Mouse (Mus musculus) G1E (cell line): ENCODE data around the gene Gmpr. TPM values are rescaled to one million over a fixed set of nuclear protein-coding genes. Genes with fewer than 3 reads are reported as not detected.
A peak's percentile ranks its signal among the peaks of the same experiment; 100 is the strongest.
"Not testable (repeated sequence)": the region's sequence is repeated elsewhere in the genome, so short reads cannot be mapped to it uniquely, and the experiment has no call there.

ENCODE experiments used
- ATAC-seq: 2 replicates; pipeline ENCODE4 v1.8.0; 2016; ENCODE audit warnings: mild to moderate bottlenecking; ENCODE audit not compliant: insufficient number of reproducible peaks, poor library complexity, low FRiP score, severe bottlenecking; ENCODE audit errors: extremely low read depth
- DNase-seq: peaks from one replicate; pipeline ENCODE4 v3.0.0; 2012; ENCODE audit warnings: low spot score
- H3K27me3 ChIP-seq: 2 replicates; pipeline ENCODE4 v1.6.1; 2012; ENCODE audit warnings: mild to moderate bottlenecking, low read length, inconsistent platforms; ENCODE audit not compliant: insufficient read depth
- H3K36me3 ChIP-seq: replicated peaks from 2 replicates; pipeline ENCODE3; 2012; ENCODE audit warnings: mild to moderate bottlenecking, inconsistent platforms
- H3K4me1 ChIP-seq: 2 replicates; pipeline ENCODE4 v1.6.1; 2012; ENCODE audit warnings: low read depth, low read length, inconsistent platforms, mixed read lengths; ENCODE audit not compliant: insufficient read depth
- H3K4me3 ChIP-seq: 2 replicates; pipeline ENCODE4 v1.5.1; 2012; ENCODE audit warnings: low read depth, mild to moderate bottlenecking, inconsistent platforms, low read length, moderate library complexity, mixed read lengths
- H3K9me3 ChIP-seq: replicated peaks from 2 replicates; pipeline ENCODE4 v1.6.1; 2012; ENCODE audit warnings: inconsistent platforms
- CTCF ChIP-seq: IDR thresholded peaks from 2 replicates; pipeline ENCODE4 v1.5.1; 2012; ENCODE audit warnings: low read depth, low read length, inconsistent platforms, mixed read lengths
- GATA1 ChIP-seq: IDR thresholded peaks from 2 replicates; pipeline ENCODE4 v1.6.1; 2012; ENCODE audit warnings: borderline replicate concordance, low read length, inconsistent platforms, mixed read lengths
- GATA2 ChIP-seq: IDR thresholded peaks from 2 replicates; pipeline ENCODE4 v1.6.1; 2012; ENCODE audit warnings: low read depth, low read length, inconsistent platforms, borderline replicate concordance
- POLR2AphosphoS5 ChIP-seq: IDR thresholded peaks from 2 replicates; pipeline ENCODE4 v1.6.1; 2012; ENCODE audit warnings: low read depth, low read length, inconsistent platforms; ENCODE audit not compliant: insufficient replicate concordance
- TAL1 ChIP-seq: conservative IDR thresholded peaks from 2 replicates; pipeline ENCODE4 v1.6.1; 2012; ENCODE audit warnings: low read depth, low read length, inconsistent platforms, mixed read lengths
- polyA plus RNA-seq: library from polyadenylated mRNA; stranded (reverse); fragments of >175 nt; gene quantifications from 2 replicates; pipeline ENCODE4 v1.2.3, GENCODE M21; 2012
- total RNA-seq, 2 experiments: library from RNA; stranded (forward) in 1 of 2; stranded (reverse) in 1 of 2; fragments of 200-1000 nt in 1 of 2; fragments of >200 nt in 1 of 2; fragmentation: Nextera tagmentation in 1 of 2; gene quantifications; 2 replicates each; pipeline ENCODE4 v1.2.3; 2014 to 2017

The Gmpr gene
- total and polyA plus RNA-seq, 3 experiments, result 85.9 to 372 (median 309) TPM

DNA sequence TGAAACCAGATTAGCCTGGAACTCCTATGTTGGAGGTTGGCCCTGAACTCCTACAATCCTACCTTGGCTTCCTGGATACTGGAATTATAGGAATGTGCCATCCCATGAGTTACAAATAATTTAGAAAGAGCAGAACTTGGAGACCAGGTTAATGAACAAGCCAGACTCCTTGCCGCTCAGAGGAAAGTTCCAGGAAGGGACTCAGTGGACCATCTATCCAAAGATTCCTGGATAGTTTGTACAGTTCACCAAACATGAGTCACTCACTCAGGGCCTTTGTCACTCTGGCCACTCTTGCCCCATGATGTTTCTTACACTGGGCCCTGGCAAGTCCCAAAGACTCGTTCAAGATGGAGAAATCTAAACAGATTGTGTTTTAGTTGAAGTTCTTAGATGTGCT lies 24.0 kb upstream of the Gmpr start:
- Histone ChIP-seq H3K27me3 (no peaks in the 10 kb centered on the region), H3K36me3 (no peaks in the 10 kb centered on the region), H3K4me3 (no peak overlapping the region), H3K4me1 (peaks cover under 1% of the 10 kb centered on the region; the same call in 1 of the 2 replicates), H3K9me3 (peaks cover 11% of the 10 kb centered on the region)
- ATAC-seq, result no peak
- TF ChIP-seq GATA1 (no peak), CTCF (no peak), POLR2AphosphoS5 (no peak), GATA2 (no peak), TAL1 (no peak)
- DNase-seq, result no peak

- H3K27me3 ChIP-seq, ATAC-seq, H3K36me3 ChIP-seq, DNase-seq, H3K4me1 ChIP-seq, H3K4me3 ChIP-seq, H3K9me3 ChIP-seq: not testable (repeated sequence)
Observed at GRCm38 (mm10) chr13:45483949-45484348, 23.3 kb upstream of the Gmpr start.

DNA sequence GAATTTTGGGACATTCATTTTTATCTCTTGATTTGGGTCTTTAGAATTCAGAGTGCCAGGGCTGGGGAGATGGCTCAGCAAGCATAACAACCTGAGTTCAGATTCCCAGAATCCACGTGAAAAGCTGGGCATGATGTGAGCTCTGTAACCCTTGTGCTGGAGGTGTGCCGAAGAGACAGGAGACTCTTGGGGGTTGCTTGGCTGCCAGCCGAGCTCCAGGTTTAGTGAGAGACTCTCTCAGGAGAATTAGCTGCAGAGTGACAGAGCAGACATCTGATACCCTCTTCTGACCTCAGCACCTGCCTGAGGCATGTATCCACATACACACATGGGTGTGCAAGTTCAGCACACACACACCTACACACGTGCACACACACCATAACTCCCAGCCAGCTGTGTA lies 21.6 kb upstream of the Gmpr start:
- H3K9me3 ChIP-seq, result peaks cover 9% of the 10 kb centered on the region
- no peak for ATAC-seq
- no peaks in the 10 kb centered on the region for H3K27me3 ChIP-seq
- H3K4me3 ChIP-seq, result no peak overlapping the region
- no peak for TF ChIP-seq POLR2AphosphoS5
- DNase-seq, result no peak
- peaks cover 3% of the 10 kb centered on the region; the same call in 1 of the 2 replicates for H3K4me1 ChIP-seq
- no peaks in the 10 kb centered on the region for H3K36me3 ChIP-seq

DNA sequence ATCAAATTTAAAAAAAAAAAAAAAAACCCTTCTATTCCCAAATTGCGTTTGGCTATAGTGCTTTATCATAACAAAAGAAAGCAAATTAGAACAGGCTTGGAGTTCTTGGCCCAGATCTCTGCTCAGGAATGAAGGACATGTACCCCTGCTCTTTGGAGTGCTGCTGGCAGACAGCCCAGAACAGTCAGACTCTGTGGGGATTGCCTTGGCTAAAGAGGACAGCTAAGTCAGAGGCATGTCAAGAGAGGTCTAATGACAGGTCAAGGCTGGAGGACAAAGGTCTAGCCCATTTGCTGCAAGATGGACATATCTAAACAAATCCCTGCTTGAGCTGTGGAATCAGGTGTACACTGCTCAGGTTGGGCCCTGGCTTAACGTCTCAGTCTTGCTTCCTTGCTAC lies 20.6 kb upstream of the Gmpr start:
- Histone ChIP-seq H3K36me3 (no peaks in the 10 kb centered on the region), H3K9me3 (peaks cover 9% of the 10 kb centered on the region), H3K27me3 (no peaks in the 10 kb centered on the region), H3K4me3 (no peak overlapping the region), H3K4me1 (peaks cover 3% of the 10 kb centered on the region; the same call in 1 of the 2 replicates)
- ATAC-seq (no peak), DNase-seq (no peak)
- TF ChIP-seq GATA1 (no peak), CTCF (no peak), POLR2AphosphoS5 (no peak), TAL1 (no peak), GATA2 (no peak)

DNA sequence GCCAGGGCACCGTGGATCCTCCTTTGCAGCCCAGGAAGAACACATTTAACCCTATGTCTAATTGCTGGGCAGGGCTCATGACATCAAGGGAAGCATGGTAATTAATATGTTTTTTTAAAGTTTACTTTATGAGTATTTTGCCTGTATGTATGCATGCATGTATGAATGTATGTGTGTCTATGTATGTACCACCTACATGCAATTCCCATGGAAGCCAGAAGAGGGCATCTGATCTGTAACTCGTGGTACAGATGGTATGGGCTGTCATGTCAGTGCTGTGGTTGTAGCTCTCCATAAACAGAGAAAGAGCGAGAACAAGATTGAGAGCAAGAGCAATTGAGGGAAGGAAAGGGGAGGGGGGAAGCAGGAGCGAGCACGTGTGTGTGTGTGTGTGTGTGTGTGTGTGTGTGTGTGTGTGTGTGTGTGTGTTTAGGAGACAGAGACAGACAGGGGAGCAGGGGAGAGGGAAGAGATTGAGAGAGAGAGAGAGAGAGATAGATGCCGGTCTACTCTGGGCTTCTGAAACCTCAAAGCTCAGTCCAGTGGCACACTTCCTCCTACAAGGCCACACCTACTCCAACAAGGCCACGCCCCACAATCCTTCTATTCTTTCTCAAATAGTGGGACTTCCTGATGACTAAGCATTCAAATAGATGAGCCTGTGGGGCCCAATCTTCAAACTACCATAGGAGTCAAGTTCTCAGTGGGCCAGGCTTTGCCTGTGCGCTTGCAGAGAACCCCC lies 15.1 kb upstream of the Gmpr start:
- Histone ChIP-seq H3K4me1 (peaks cover 25% of the 10 kb centered on the region), H3K9me3 (no peaks in the 10 kb centered on the region), H3K36me3 (no peaks in the 10 kb centered on the region), H3K27me3 (no peaks in the 10 kb centered on the region), H3K4me3 (no peak overlapping the region; the same call in 1 of the 2 replicates)
- DNase-seq, result no peak
- TF ChIP-seq CTCF, result 0 out of 2 replicates have a peak, but pooled peaks have one; percentile 5
- TF ChIP-seq GATA1, result no peak
- peak; percentile 40 for ATAC-seq

DNA sequence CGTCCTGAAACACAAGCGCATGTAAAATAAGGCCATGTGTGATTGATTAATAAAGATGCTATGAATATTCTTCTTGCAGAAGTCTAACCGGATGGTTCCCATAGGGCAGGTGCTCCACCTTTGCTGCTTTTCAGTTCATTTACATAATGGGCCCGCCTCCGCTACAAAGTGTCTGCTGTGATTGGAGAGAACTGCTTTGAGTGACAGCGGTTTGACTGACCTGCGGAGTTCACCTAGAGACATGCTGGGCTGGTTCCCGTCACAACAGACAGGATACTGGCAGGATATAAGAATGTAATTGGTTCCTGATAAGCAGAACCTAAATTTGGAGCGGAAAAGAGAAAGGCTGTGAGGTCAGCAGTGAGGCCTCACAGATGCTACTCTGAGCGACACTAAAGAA lies 13.4 kb upstream of the Gmpr start:
- Histone ChIP-seq H3K4me1 (peaks cover 25% of the 10 kb centered on the region), H3K27me3 (no peaks in the 10 kb centered on the region), H3K36me3 (no peaks in the 10 kb centered on the region), H3K4me3 (no peak overlapping the region), H3K9me3 (no peaks in the 10 kb centered on the region)
- ATAC-seq (no peak), DNase-seq (no peak)
- TF ChIP-seq CTCF, result no peak
- no peak for TF ChIP-seq TAL1
- TF ChIP-seq POLR2AphosphoS5, result no peak
- no peak for TF ChIP-seq GATA2
- no peak for TF ChIP-seq GATA1

GRCm38 (mm10) chr13:45498623-45499022 lies 8.6 kb upstream of the Gmpr start:
- H3K36me3 ChIP-seq, result no peaks in the 10 kb centered on the region
- DNase-seq (no peak), ATAC-seq (no peak)
- H3K9me3 ChIP-seq, result peaks cover 4% of the 10 kb centered on the region; the same call in 1 of the 2 replicates
- no peak for TF ChIP-seq POLR2AphosphoS5
- no peak for TF ChIP-seq GATA2
- no peak for TF ChIP-seq TAL1
- TF ChIP-seq GATA1, result no peak
- TF ChIP-seq CTCF, result no peak
- no peak overlapping the region for H3K4me3 ChIP-seq
- H3K4me1 ChIP-seq, result peaks cover 36% of the 10 kb centered on the region
- no peaks in the 10 kb centered on the region for H3K27me3 ChIP-seq
